Mouse (Mus musculus) neural tube, embryonic 15.5 days (tissue): Measurements from ENCODE around the gene Llgl2. TPM values are rescaled to one million over a fixed set of nuclear protein-coding genes. Genes with fewer than 3 reads are reported as not detected.
A peak's percentile ranks its signal among the peaks of the same experiment; 100 is the strongest.

Source experiments
- ATAC-seq: fragments of 200-750 bp; cut with Nextera tagmentation; 2 replicates; pipeline ENCODE4 v1.8.0; 2017; ENCODE audit warnings: mild to moderate bottlenecking, moderate TSS enrichment, moderate library complexity; ENCODE audit not compliant: low FRiP score
- H3K27ac ChIP-seq: fragments of 300-500 bp; sonication (generic); replicated peaks from 2 replicates; pipeline ENCODE4 v1.5.1; 2015; ENCODE audit warnings: mild to moderate bottlenecking, inconsistent platforms
- H3K27me3 ChIP-seq: fragments of 300-500 bp; sonication (generic); replicated peaks from 2 replicates; pipeline ENCODE4 v1.6.1; 2015; ENCODE audit warnings: inconsistent platforms
- H3K36me3 ChIP-seq: fragments of 300-500 bp; sonication (generic); 2 replicates; pipeline ENCODE4 v1.6.1; 2015; ENCODE audit warnings: inconsistent platforms
- H3K4me1 ChIP-seq: fragments of 300-500 bp; sonication (generic); 2 replicates; pipeline ENCODE4 v1.6.1; 2015; ENCODE audit warnings: inconsistent platforms
- H3K4me2 ChIP-seq: fragments of 300-500 bp; sonication (generic); 2 replicates; pipeline ENCODE4 v1.6.1; 2015; ENCODE audit warnings: inconsistent platforms, mild to moderate bottlenecking, moderate library complexity
- H3K4me3 ChIP-seq: fragments of 300-500 bp; sonication (generic); replicated peaks from 2 replicates; pipeline ENCODE4 v1.5.1; 2015; ENCODE audit warnings: mild to moderate bottlenecking, inconsistent platforms
- H3K9ac ChIP-seq: fragments of 300-500 bp; sonication (generic); replicated peaks from 2 replicates; pipeline ENCODE4 v1.6.1; 2015; ENCODE audit warnings: mild to moderate bottlenecking, inconsistent platforms
- H3K9me3 ChIP-seq: fragments of 300-500 bp; sonication (generic); replicated peaks from 2 replicates; pipeline ENCODE4 v1.6.1; 2016; ENCODE audit warnings: inconsistent platforms
- WGBS: fragments of 180-500 bp; shearing (Covaris S2); methylation state at CpG from one replicate; pipeline ENCODE4 v1.1.7; 2015; ENCODE audit warnings: mixed read lengths; 5-methylcytosine and 5-hydroxymethylcytosine counted together
- polyA plus RNA-seq: library from polyadenylated mRNA; unstranded; fragments of >200 nt; fragmentation: Nextera tagmentation; extraction: Ambion mirVana; gene quantifications from 2 replicates; pipeline ENCODE4 v1.2.1, GENCODE M21; 2015

Gene Llgl2
- polyA plus RNA-seq, 1 experiment from 2014 or later: 0.97 TPM

- WGBS: 92% methylated on average over 11 of the region's 11 CpGs
- Histone ChIP-seq H3K4me3 (no peak overlapping the region), H3K4me2 (no peak overlapping the region), H3K36me3 (no peaks in the 10 kb centered on the region), H3K27ac (no peak overlapping the region), H3K9ac (no peak overlapping the region), H3K27me3 (peaks cover 6% of the 10 kb centered on the region; the same call in 1 of the 2 replicates), H3K9me3 (no peaks in the 10 kb centered on the region), H3K4me1 (peaks cover 5% of the 10 kb centered on the region; the same call in 1 of the 2 replicates)
- no peak for ATAC-seq
Measured at GRCm38 (mm10) chr11:115886446-115886845, 62.6 kb downstream of the Llgl2 start.

DNA sequence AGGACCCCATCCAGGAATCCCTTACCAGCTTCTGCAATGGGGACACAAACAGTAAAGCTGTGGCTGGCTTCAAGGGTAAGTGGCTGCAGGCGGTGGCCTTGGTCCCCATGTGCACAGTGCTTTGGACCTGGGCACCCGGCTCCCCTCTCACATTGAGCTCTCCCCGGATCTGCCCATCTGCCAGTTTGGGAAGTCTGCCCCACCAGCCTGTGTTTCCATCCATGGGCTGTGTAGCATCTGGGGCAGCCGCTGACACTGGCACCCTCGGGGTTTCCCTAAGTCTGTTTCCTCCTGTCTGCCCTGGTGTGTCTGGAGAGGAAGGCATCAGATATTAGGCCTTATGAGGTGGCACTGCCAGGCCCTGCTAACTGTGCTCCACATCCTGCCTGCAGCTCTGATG is 64.2 kb downstream of the Llgl2 start:
- Histone ChIP-seq H3K4me1 (peaks cover 5% of the 10 kb centered on the region; the same call in 1 of the 2 replicates), H3K9ac (no peak overlapping the region), H3K4me2 (no peak overlapping the region), H3K36me3 (peaks cover 2% of the 10 kb centered on the region), H3K27ac (no peak overlapping the region), H3K4me3 (no peak overlapping the region), H3K9me3 (no peaks in the 10 kb centered on the region), H3K27me3 (peaks cover 6% of the 10 kb centered on the region; the same call in 1 of the 2 replicates)
- ATAC-seq: no peak
- WGBS: 80% methylated on average over 5 of the region's 5 CpGs

DNA sequence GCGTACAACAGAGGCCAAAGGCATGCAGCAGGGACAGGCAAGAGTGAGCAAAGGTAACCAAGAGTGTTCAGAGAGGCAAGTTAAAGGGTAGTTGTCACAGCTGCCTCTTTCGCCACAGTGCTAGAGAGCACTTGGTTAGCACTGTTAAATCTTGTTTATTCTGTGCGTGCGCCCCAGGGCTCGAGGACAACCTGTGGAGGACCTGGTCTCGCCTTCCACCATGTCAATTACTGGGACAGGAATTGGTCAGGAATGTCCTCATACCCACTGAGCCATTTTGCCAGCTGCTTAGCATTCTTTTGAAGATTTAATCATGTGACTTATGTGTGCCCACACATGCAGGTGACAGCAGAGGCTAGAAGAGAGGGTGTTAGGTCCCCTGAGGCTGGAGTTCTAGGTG is 65.3 kb downstream of the Llgl2 start:
- WGBS: 90% methylated on average over 6 of the region's 6 CpGs
- Histone ChIP-seq H3K4me3 (no peak overlapping the region), H3K36me3 (peaks cover 14% of the 10 kb centered on the region), H3K9me3 (no peaks in the 10 kb centered on the region), H3K4me1 (no peaks in the 10 kb centered on the region), H3K27ac (no peak overlapping the region), H3K4me2 (no peak overlapping the region), H3K9ac (no peak overlapping the region), H3K27me3 (no peaks in the 10 kb centered on the region)
- no peak for ATAC-seq

GRCm38 (mm10) chr11:115892213-115892612 is 68.4 kb downstream of the Llgl2 start:
- H3K9me3 ChIP-seq: no peaks in the 10 kb centered on the region
- no peaks in the 10 kb centered on the region for H3K27me3 ChIP-seq
- H3K36me3 ChIP-seq: peaks cover 27% of the 10 kb centered on the region
- WGBS: 67% methylated on average over 6 of the region's 6 CpGs
- no peak overlapping the region for H3K4me3 ChIP-seq
- H3K4me2 ChIP-seq: no peak overlapping the region
- ATAC-seq: no peak
- H3K4me1 ChIP-seq: no peaks in the 10 kb centered on the region
- no peak overlapping the region for H3K9ac ChIP-seq
- H3K27ac ChIP-seq: no peak overlapping the region

DNA sequence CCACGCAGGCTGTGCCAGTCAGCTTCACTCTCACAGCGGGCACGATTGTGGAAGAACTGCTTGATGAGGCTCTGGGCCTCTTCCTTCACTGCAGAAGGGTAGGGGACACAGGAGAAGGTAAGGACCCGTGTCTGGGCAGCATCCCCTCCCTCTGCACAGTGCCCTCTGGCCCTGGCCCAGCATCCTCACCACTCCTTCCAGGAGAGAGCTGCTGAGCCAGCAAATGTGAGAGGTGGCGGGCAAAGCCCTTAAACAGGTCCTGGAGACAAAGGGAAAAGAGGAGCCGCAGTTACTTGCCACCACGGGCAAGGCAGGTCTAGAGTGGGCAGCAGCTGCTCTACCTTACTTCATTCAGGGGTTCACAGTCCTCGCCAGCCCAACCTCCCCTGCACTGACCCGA is 69.2 kb downstream of the Llgl2 start:
- Histone ChIP-seq H3K9ac (no peak overlapping the region), H3K27ac (no peak overlapping the region), H3K27me3 (no peaks in the 10 kb centered on the region), H3K4me1 (no peaks in the 10 kb centered on the region), H3K4me3 (no peak overlapping the region), H3K9me3 (no peaks in the 10 kb centered on the region), H3K36me3 (peaks cover 27% of the 10 kb centered on the region), H3K4me2 (no peak overlapping the region)
- 89% methylated on average over 9 of the region's 9 CpGs for WGBS
- no peak for ATAC-seq

DNA sequence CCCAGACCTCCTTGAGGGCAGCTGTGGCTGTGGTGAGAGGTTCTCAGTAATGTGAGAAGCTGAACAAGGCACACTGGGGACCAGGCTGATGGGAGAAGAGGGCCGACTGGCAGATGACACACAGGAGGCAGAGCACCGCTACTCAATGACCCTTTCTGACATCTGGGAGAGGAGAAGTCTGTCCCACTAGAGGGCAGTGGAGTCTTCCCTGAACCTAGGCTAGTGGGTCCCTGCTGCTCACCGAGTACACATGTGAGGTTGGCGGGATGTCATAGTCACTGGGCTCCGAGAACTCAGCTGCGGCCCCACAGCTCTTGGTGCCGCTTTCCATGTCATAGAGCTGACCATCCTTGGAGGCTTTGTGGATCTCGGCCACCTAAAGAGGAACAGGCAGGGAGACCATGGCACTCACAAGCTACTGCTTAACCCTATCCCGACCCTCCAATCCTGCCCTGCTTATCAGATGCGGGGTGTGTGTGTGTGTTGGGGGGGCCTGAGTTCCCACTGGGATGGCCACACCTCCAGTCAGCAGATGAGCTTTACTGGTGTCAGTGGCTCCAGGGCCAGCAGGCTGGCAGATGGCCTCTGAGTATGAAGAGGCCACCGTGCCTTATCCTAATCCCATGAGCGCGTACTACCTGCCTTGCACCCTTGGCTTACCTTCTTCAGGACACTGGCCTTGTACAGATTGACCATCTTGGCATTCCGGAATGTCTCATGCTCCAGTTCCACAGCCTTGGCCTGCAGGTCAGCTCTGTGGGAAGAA is 71.1 kb downstream of the Llgl2 start:
- whole genome bisulfite sequencing: 81% methylated on average over 14 of the region's 14 CpGs
- Histone ChIP-seq H3K4me1 (peaks cover 5% of the 10 kb centered on the region), H3K9ac (no peak overlapping the region), H3K27ac (no peak overlapping the region), H3K4me3 (no peak overlapping the region), H3K4me2 (no peak overlapping the region), H3K9me3 (no peaks in the 10 kb centered on the region), H3K27me3 (no peaks in the 10 kb centered on the region), H3K36me3 (peaks cover 27% of the 10 kb centered on the region)
- no peak for ATAC-seq

- no peak for ATAC-seq
- Histone ChIP-seq H3K9ac (no peak overlapping the region), H3K9me3 (no peaks in the 10 kb centered on the region), H3K4me1 (peaks cover 11% of the 10 kb centered on the region), H3K27me3 (no peaks in the 10 kb centered on the region), H3K4me2 (no peak overlapping the region), H3K27ac (no peak overlapping the region), H3K4me3 (no peak overlapping the region), H3K36me3 (peaks cover 20% of the 10 kb centered on the region)
- 92% methylated on average over 7 of the region's 7 CpGs for WGBS
Measured at GRCm38 (mm10) chr11:115898446-115898845, 74.6 kb downstream of the Llgl2 start.

GRCm38 (mm10) chr11:115898886-115899285 is 75.0 kb downstream of the Llgl2 start:
- no peak overlapping the region for H3K4me2 ChIP-seq
- no peak; the same call in 1 of the 2 replicates for ATAC-seq
- no peaks in the 10 kb centered on the region for H3K9me3 ChIP-seq
- H3K4me3 ChIP-seq: no peak overlapping the region
- H3K27ac ChIP-seq: no peak overlapping the region
- H3K4me1 ChIP-seq: peaks cover 12% of the 10 kb centered on the region
- WGBS: 17% methylated on average over 4 of the region's 4 CpGs
- no peaks in the 10 kb centered on the region for H3K27me3 ChIP-seq
- peaks cover 16% of the 10 kb centered on the region for H3K36me3 ChIP-seq
- H3K9ac ChIP-seq: no peak overlapping the region

DNA sequence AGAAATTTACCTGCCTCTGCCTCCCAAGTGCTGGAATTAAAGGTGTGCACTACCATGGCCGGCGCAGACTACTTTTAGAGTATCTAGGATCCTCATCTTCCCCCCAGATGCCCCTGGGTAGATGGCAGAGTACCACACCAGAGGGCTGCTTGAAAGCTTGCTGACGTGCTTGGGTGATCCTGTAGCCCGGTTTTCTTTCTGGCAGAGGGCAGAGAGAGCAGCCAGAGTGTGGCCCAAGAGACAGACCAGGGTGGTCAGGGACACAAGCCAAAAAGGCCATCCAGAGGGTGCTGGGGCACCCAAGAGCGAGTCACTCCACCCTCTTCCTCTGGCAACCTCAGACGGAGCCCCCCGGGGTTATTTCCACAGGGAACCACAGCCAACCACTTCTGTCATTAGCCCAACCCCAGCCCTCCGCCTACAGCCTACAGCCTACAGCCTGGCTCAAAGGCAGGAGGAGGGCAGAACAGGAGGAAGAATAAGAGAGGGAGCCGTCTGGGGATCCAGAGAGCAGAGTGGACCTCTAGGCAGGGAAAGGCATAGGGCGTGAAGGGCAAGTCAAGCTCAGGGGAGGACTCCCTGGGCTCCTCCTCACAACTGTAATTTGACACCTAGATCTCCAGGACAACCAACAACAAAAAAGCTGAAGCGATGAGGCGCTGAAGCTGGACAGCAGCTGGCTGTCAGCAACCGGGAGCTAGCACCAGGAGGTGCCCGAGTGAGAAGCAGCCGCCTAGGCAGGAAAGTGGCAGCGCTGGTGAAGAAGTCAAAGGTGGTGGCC is 75.8 kb downstream of the Llgl2 start, which contains the start of gene Smim5:
Smim5 (plus strand) TSS at position 481 of the 781 bp plus-strand sequence.
- no peak for ATAC-seq
- Histone ChIP-seq H3K36me3 (peaks cover 8% of the 10 kb centered on the region), H3K9ac (no peak within 1 kb of the TSS), H3K9me3 (no peaks in the 10 kb centered on the region), H3K27ac (no peak within 1 kb of the TSS), H3K27me3 (no peaks in the 10 kb centered on the region), H3K4me1 (peaks cover 13% of the 10 kb centered on the region), H3K4me2 (0 out of 2 replicates have a peak within 1 kb of the TSS, but pooled peaks have one; percentile 11), H3K4me3 (no peak within 1 kb of the TSS)
- WGBS: 30% methylated on average over 16 of the region's 16 CpGs

DNA sequence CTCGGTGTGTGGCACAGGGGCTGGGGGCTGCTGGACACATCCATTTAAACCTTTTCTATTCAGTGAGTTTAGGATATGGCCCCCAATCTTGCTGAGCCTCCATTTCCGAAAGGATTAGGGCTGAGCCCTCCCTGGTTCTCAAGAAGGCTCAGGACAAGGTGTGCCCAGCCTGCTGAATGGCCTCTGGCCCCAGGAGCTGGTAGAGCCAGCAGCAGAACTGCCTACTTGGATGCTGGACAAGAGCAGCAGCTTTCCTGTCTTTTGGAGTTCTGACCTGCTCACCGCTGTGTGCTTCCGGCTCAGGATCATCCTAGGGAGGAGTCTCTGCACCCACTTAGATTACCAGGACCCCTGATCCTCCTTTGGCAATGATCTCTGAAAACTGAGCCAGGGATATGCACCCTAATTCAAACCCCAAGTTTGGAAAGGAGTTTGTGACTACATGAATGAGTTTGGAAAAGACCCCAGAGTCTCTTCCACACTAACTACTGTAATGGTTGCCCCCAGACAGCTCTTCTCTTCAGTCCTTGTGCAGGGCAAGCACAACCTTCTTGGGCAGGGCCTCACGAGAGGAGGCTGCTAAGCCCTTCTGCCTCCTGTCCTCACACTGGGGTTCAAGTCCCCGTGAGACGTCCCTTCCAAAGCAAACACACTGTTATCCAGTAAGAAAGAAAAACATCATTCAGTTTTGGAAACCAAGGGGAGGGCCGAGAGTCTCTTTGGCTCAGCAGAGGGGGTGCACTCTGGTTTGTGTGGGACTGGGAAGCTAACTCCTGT is 76.9 kb downstream of the Llgl2 start:
- Histone ChIP-seq H3K4me2 (0 out of 2 replicates have a peak overlapping the region, but pooled peaks have one; percentile 2), H3K4me1 (peaks cover 13% of the 10 kb centered on the region), H3K9ac (no peak overlapping the region), H3K36me3 (peaks cover 7% of the 10 kb centered on the region), H3K27ac (no peak overlapping the region), H3K9me3 (no peaks in the 10 kb centered on the region), H3K4me3 (no peak overlapping the region), H3K27me3 (no peaks in the 10 kb centered on the region)
- WGBS: 81% methylated on average over 8 of the region's 8 CpGs
- ATAC-seq: no peak

- no peak for ATAC-seq
- peaks cover 6% of the 10 kb centered on the region for H3K36me3 ChIP-seq
- no peak overlapping the region for H3K9ac ChIP-seq
- no peak overlapping the region for H3K27ac ChIP-seq
- no peak overlapping the region for H3K4me2 ChIP-seq
- no peak overlapping the region for H3K4me3 ChIP-seq
- no peaks in the 10 kb centered on the region for H3K9me3 ChIP-seq
- H3K4me1 ChIP-seq: peaks cover 13% of the 10 kb centered on the region
- WGBS: 85% methylated on average over 9 of the region's 9 CpGs
- H3K27me3 ChIP-seq: no peaks in the 10 kb centered on the region
Measured at GRCm38 (mm10) chr11:115901338-115902161, 77.7 kb downstream of the Llgl2 start.
